Mouse (Mus musculus) kidney, embryonic 14.5 days (tissue): ENCODE data around the gene Npw. TPM values are rescaled to one million over a fixed set of nuclear protein-coding genes. Genes with fewer than 3 reads are reported as not detected.

Experiments
- ATAC-seq: fragments of 200-750 bp; cut with Nextera tagmentation; 2 replicates; pipeline ENCODE4 v1.8.0; 2017; ENCODE audit warnings: moderate number of reproducible peaks, mild to moderate bottlenecking, moderate TSS enrichment, moderate library complexity; ENCODE audit not compliant: low FRiP score, low TSS enrichment
- H3K27ac ChIP-seq: fragments of 300-500 bp; sonication (generic); 2 replicates; pipeline ENCODE4 v1.5.1; 2014; ENCODE audit warnings: low read depth, mild to moderate bottlenecking, low read length, moderate library complexity, mixed read lengths
- H3K27me3 ChIP-seq: fragments of 300-500 bp; sonication (generic); 2 replicates; pipeline ENCODE4 v1.6.1; 2014; ENCODE audit warnings: mild to moderate bottlenecking, low read length; ENCODE audit not compliant: control insufficient read depth, insufficient read depth
- H3K36me3 ChIP-seq: fragments of 300-500 bp; sonication (generic); 2 replicates; pipeline ENCODE4 v1.6.1; 2014; ENCODE audit warnings: low read length, mixed read lengths; ENCODE audit not compliant: control insufficient read depth, insufficient read depth
- H3K4me1 ChIP-seq: fragments of 300-500 bp; sonication (generic); 2 replicates; pipeline ENCODE4 v1.6.1; 2014; ENCODE audit warnings: low read length, mixed read lengths; ENCODE audit not compliant: control insufficient read depth, insufficient read depth
- H3K4me2 ChIP-seq: fragments of 300-500 bp; sonication (generic); replicated peaks from 2 replicates; pipeline ENCODE4 v1.6.1; 2014; ENCODE audit warnings: low read depth, mild to moderate bottlenecking, low read length
- H3K4me3 ChIP-seq: fragments of 300-500 bp; sonication (generic); 2 replicates; pipeline ENCODE4 v1.5.1; 2014; ENCODE audit warnings: mild to moderate bottlenecking, low read length
- H3K9ac ChIP-seq: fragments of 300-500 bp; sonication (generic); 2 replicates; pipeline ENCODE4 v1.6.1; 2014; ENCODE audit warnings: low read depth, mild to moderate bottlenecking, low read length, moderate library complexity
- H3K9me3 ChIP-seq: fragments of 300-500 bp; sonication (generic); 2 replicates; pipeline ENCODE4 v1.6.1; 2016; ENCODE audit warnings: low read length; ENCODE audit not compliant: control insufficient read depth
- WGBS: fragments of 180-500 bp; shearing (Covaris S2); extraction: QIAGEN DNeasy Blood & Tissue Kit; methylation state at CpG from one replicate; pipeline ENCODE4 v1.1.7; 2014; 5-methylcytosine and 5-hydroxymethylcytosine counted together
- polyA plus RNA-seq: library from polyadenylated mRNA; unstranded; fragments of >200 nt; fragmentation: Nextera tagmentation; extraction: Ambion mirVana; gene quantifications from 2 replicates; pipeline ENCODE4 v1.2.1, GENCODE M21; 2014

Gene Npw
- polyA plus RNA-seq, 1 experiment from 2014 or later, result not detected

DNA sequence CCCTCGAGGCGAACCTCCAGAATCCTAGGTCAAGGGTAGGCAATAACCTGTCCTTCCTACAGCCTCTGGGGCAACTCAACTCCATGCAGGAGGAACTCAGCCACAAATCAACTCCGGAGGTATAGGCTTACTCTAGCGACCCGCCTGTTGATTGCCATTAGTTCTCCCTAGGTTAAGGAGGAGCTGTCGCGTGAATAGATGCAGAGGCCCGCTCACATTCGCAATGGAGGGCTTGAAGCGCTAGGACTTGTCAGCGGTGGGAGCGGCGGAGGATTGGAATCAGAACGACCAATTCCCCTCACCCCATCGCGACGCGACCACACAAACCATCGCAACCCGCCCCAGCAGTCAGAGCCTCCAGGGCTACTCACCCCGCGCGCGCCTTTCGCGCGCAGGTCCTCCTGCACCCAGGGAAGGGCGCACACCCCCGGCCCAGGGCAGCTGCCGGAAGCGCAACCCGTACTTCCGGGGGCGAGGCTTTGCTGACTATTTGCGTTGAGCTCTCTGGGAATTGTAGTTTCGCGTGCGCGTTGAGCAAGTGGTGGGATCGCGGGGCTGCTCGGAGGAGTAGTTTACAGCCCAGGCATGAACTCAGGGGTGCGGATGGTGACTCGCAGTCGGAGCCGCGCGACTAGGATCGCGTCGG, 26.0 kb downstream of the Npw start, which contains the start of the genes Tsc2 and Nthl1:
Tsc2 (minus strand) TSS at position 464 of the 646 bp plus-strand sequence.
Nthl1 (plus strand) TSS at position 514 of the 646 bp plus-strand sequence.
- peak within 1 kb of the TSS; percentile 58 for H3K4me3 ChIP-seq
- H3K36me3 ChIP-seq, result peaks cover 32% of the 10 kb centered on the region
- H3K9ac ChIP-seq, result peak within 1 kb of the TSS; percentile 63
- ATAC-seq, result peak; percentile 88
- under 1% methylated on average over 47 of the region's 51 CpGs for WGBS
- H3K27ac ChIP-seq, result peak within 1 kb of the TSS; percentile 75
- peaks cover 13% of the 10 kb centered on the region for H3K4me1 ChIP-seq
- H3K27me3 ChIP-seq, result no peaks in the 10 kb centered on the region
- no peaks in the 10 kb centered on the region for H3K9me3 ChIP-seq
- H3K4me2 ChIP-seq, result peak within 1 kb of the TSS; percentile 50

- Histone ChIP-seq H3K4me3 (no peak overlapping the region), H3K27me3 (no peaks in the 10 kb centered on the region), H3K27ac (no peak overlapping the region), H3K9ac (no peak overlapping the region), H3K4me1 (peaks cover 13% of the 10 kb centered on the region), H3K4me2 (no peak overlapping the region), H3K9me3 (no peaks in the 10 kb centered on the region), H3K36me3 (peaks cover 53% of the 10 kb centered on the region)
- WGBS, result 90% methylated on average over 14 of the region's 14 CpGs
- ATAC-seq, result no peak
Measured at GRCm38 (mm10) chr17:24630072-24630471, 28.2 kb downstream of the Npw start.

- H3K9ac ChIP-seq, result no peak overlapping the region
Measured at GRCm38 (mm10) chr17:24628646-24629045, 29.6 kb downstream of the Npw start.

GRCm38 (mm10) chr17:24625472-24625871, 32.8 kb downstream of the Npw start:
- Histone ChIP-seq H3K4me1 (no peaks in the 10 kb centered on the region), H3K4me2 (no peak overlapping the region), H3K36me3 (peaks cover 91% of the 10 kb centered on the region), H3K4me3 (no peak overlapping the region), H3K27ac (no peak overlapping the region), H3K9me3 (no peaks in the 10 kb centered on the region), H3K27me3 (no peaks in the 10 kb centered on the region), H3K9ac (no peak overlapping the region)
- 94% methylated on average over 8 of the region's 8 CpGs for WGBS
- no peak for ATAC-seq

More at GRCm38 (mm10) chr17:24628646-24629045, 29.6 kb downstream of the Npw start:
- Histone ChIP-seq H3K9me3 (no peaks in the 10 kb centered on the region), H3K4me2 (no peak overlapping the region), H3K27me3 (no peaks in the 10 kb centered on the region), H3K4me1 (peaks cover 13% of the 10 kb centered on the region), H3K36me3 (peaks cover 64% of the 10 kb centered on the region), H3K4me3 (no peak overlapping the region), H3K27ac (no peak overlapping the region)
- ATAC-seq, result no peak
- 48% methylated on average over 5 of the region's 5 CpGs for WGBS

DNA sequence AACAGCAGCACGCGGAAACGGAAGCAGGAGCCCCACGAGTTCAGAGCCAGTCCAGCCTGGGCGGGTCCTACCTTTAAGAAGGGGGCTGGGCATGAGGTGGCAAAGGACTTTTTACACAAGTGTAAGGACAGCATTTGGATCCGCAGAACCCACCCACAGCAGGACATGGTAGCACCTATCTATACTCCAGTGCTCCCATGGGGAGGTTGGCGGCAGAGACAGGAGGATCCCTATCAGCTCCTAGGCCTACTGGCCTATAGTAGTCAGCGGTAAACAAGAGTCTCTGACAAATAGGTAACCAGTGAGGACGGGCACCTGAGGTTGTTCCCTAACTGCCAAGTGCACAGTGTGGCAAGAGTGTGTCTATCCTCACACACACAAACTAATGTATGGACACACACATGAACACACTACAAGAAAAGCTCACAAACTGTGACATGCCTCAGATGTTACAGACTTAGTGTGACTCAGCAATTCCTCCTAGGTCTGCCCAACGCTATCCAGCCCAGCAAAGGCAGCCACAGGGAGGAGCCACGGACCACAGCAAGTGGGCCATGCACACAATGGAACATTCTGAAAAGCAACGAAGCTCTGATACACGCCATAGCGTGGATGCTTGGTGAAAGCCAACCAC, 40.6 kb downstream of the Npw start:
- H3K4me2 ChIP-seq, result no peak overlapping the region
- no peaks in the 10 kb centered on the region for H3K27me3 ChIP-seq
- peaks cover 94% of the 10 kb centered on the region for H3K36me3 ChIP-seq
- WGBS, result 85% methylated on average over 14 of the region's 14 CpGs
- H3K4me1 ChIP-seq, result no peaks in the 10 kb centered on the region
- no peaks in the 10 kb centered on the region for H3K9me3 ChIP-seq
- ATAC-seq, result no peak
- H3K4me3 ChIP-seq, result no peak overlapping the region
- H3K9ac ChIP-seq, result no peak overlapping the region
- no peak overlapping the region for H3K27ac ChIP-seq

DNA sequence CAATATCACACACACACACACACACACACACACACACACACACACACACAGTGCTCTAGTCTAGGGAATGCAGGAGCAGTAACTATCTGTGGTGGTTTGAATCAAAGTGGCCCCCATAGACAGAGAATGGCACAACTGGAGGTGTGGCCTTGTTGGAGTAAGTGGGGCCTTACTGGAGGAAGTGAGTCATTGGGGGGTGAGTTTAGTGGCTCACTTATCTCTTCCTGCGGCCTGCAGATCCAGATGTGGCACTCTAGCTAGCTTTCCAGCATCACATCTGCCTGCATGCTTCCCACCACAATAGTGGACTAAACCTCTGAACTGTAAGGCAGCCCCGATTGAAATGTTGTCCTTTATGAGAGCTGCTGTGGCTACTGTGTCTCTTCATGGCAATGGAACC, 47.5 kb downstream of the Npw start:
- WGBS, result 88% methylated on average over 2 of the region's 2 CpGs
- Histone ChIP-seq H3K27ac (no peak overlapping the region), H3K4me3 (no peak overlapping the region), H3K9me3 (no peaks in the 10 kb centered on the region), H3K9ac (no peak overlapping the region), H3K27me3 (no peaks in the 10 kb centered on the region), H3K36me3 (peaks cover 70% of the 10 kb centered on the region), H3K4me2 (no peak overlapping the region), H3K4me1 (no peaks in the 10 kb centered on the region)
- no peak for ATAC-seq

GRCm38 (mm10) chr17:24608874-24609273, 49.4 kb downstream of the Npw start:
- Histone ChIP-seq H3K4me1 (no peaks in the 10 kb centered on the region), H3K27me3 (no peaks in the 10 kb centered on the region), H3K36me3 (peaks cover 69% of the 10 kb centered on the region), H3K9ac (no peak overlapping the region), H3K4me2 (no peak overlapping the region), H3K27ac (no peak overlapping the region), H3K4me3 (no peak overlapping the region), H3K9me3 (no peaks in the 10 kb centered on the region)
- no peak for ATAC-seq
- WGBS, result 92% methylated on average over 8 of the region's 8 CpGs

- no peaks in the 10 kb centered on the region for H3K9me3 ChIP-seq
- peaks cover 65% of the 10 kb centered on the region for H3K36me3 ChIP-seq
- no peaks in the 10 kb centered on the region for H3K4me1 ChIP-seq
- no peak overlapping the region for H3K4me2 ChIP-seq
- no peak overlapping the region for H3K4me3 ChIP-seq
- ATAC-seq, result no peak
- H3K27me3 ChIP-seq, result no peaks in the 10 kb centered on the region
- 92% methylated on average over 4 of the region's 4 CpGs for WGBS
- H3K27ac ChIP-seq, result no peak overlapping the region
- H3K9ac ChIP-seq, result no peak overlapping the region
Measured at GRCm38 (mm10) chr17:24608370-24608769, 49.9 kb downstream of the Npw start.
